Mouse (Mus musculus) G1E (cell line): ENCODE measurements around the gene Apol7a. TPM values are rescaled to one million over a fixed set of nuclear protein-coding genes. Genes with fewer than 3 reads are reported as not detected.

Experiments
- ATAC-seq: 2 replicates; pipeline ENCODE4 v1.8.0; 2016; ENCODE audit warnings: mild to moderate bottlenecking; ENCODE audit not compliant: insufficient number of reproducible peaks, poor library complexity, low FRiP score, severe bottlenecking; ENCODE audit errors: extremely low read depth
- DNase-seq: peaks from one replicate; pipeline ENCODE4 v3.0.0; 2012; ENCODE audit warnings: low spot score
- H3K27me3 ChIP-seq: 2 replicates; pipeline ENCODE4 v1.6.1; 2012; ENCODE audit warnings: mild to moderate bottlenecking, low read length, inconsistent platforms; ENCODE audit not compliant: insufficient read depth
- H3K36me3 ChIP-seq: replicated peaks from 2 replicates; pipeline ENCODE3; 2012; ENCODE audit warnings: mild to moderate bottlenecking, inconsistent platforms
- H3K4me1 ChIP-seq: 2 replicates; pipeline ENCODE4 v1.6.1; 2012; ENCODE audit warnings: low read depth, low read length, inconsistent platforms, mixed read lengths; ENCODE audit not compliant: insufficient read depth
- H3K4me3 ChIP-seq: 2 replicates; pipeline ENCODE4 v1.5.1; 2012; ENCODE audit warnings: low read depth, mild to moderate bottlenecking, inconsistent platforms, low read length, moderate library complexity, mixed read lengths
- H3K9me3 ChIP-seq: replicated peaks from 2 replicates; pipeline ENCODE4 v1.6.1; 2012; ENCODE audit warnings: inconsistent platforms
- CTCF ChIP-seq: IDR thresholded peaks from 2 replicates; pipeline ENCODE4 v1.5.1; 2012; ENCODE audit warnings: low read depth, low read length, inconsistent platforms, mixed read lengths
- GATA1 ChIP-seq: IDR thresholded peaks from 2 replicates; pipeline ENCODE4 v1.6.1; 2012; ENCODE audit warnings: borderline replicate concordance, low read length, inconsistent platforms, mixed read lengths
- GATA2 ChIP-seq: IDR thresholded peaks from 2 replicates; pipeline ENCODE4 v1.6.1; 2012; ENCODE audit warnings: low read depth, low read length, inconsistent platforms, borderline replicate concordance
- POLR2AphosphoS5 ChIP-seq: IDR thresholded peaks from 2 replicates; pipeline ENCODE4 v1.6.1; 2012; ENCODE audit warnings: low read depth, low read length, inconsistent platforms; ENCODE audit not compliant: insufficient replicate concordance
- TAL1 ChIP-seq: conservative IDR thresholded peaks from 2 replicates; pipeline ENCODE4 v1.6.1; 2012; ENCODE audit warnings: low read depth, low read length, inconsistent platforms, mixed read lengths
- polyA plus RNA-seq: library from polyadenylated mRNA; stranded (reverse); fragments of >175 nt; gene quantifications from 2 replicates; pipeline ENCODE4 v1.2.3, GENCODE M21; 2012
- total RNA-seq, 2 experiments: library from RNA; stranded (forward) in 1 of 2; stranded (reverse) in 1 of 2; fragments of 200-1000 nt in 1 of 2; fragments of >200 nt in 1 of 2; fragmentation: Nextera tagmentation in 1 of 2; gene quantifications; 2 replicates each; pipeline ENCODE4 v1.2.3; 2014 to 2017

The Apol7a gene
- total and polyA plus RNA-seq, 3 experiments = 0.11 TPM; not detected in 2

DNA sequence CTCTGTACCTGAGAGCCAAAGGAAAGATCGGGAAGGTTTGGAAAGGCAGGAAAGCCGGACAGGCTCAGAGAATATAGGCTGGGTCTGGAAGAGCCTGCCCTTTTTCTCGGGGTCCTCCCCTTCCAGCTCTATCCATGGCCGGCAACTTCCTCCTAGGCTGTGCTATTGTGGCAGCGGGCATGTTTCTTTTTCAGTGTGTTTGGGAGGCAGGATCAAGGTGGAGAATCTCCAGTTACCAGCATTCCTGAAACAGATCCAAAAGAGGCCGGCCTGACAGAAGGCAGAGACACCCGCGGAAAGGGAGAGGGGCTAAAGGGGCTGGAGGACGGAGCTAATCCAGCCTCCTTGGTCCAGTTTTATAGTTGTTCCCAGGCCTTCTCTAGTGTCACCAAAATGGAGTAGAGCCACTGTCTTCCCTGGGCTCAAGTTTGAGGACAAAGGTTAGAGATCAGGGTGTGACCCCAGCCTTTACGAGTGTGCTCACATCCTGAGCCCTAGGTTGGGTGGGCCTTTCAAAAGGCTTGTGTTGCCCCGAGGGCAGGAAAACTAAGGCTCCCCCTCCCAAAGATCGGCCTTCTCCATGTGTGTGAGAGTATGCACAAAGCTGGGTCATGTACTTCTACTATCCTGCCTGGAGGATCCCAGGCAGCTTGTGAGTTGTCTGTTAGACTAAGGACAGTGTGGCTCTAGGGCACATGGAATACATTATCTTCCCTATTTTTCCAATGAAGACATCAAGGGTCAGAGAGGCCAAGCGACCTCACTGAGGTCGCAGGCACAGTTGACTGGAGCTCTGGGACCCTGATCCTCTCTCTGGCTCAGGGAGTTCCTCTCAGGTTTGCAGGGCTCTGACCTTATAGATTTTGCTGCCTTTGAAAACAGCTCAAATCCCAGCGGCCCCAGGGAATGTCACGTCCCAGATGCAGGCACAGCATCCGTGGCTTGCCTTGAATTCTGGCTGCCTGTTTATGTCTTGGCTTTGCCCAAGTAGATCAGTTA is 54.5 kb downstream of the Apol7a start:
- H3K4me3 ChIP-seq = no peak overlapping the region

GRCm38 (mm10) chr15:77343527-77344091 is 55.3 kb downstream of the Apol7a start:
- ATAC-seq (no peak; the same call in 1 of the 2 replicates), DNase-seq (no peak)
- no peaks in the 10 kb centered on the region for H3K9me3 ChIP-seq
- no peak overlapping the region for H3K4me3 ChIP-seq
- H3K36me3 ChIP-seq = no peaks in the 10 kb centered on the region
- H3K27me3 ChIP-seq = peaks cover 6% of the 10 kb centered on the region; the same call in 1 of the 2 replicates
- H3K4me1 ChIP-seq = no peaks in the 10 kb centered on the region
- no peak for TF ChIP-seq GATA2
- TF ChIP-seq CTCF = peak; percentile 21; the same call in 1 of the 2 replicates

More for the DNA sequence above, 54.5 kb downstream of the Apol7a start:
- Histone ChIP-seq H3K27me3 (peaks cover 6% of the 10 kb centered on the region; the same call in 1 of the 2 replicates), H3K36me3 (no peaks in the 10 kb centered on the region), H3K9me3 (no peaks in the 10 kb centered on the region), H3K4me1 (no peaks in the 10 kb centered on the region)
- DNase-seq = no peak
- ATAC-seq = no peak
- TF ChIP-seq GATA2 (no peak), TAL1 (no peak), CTCF (no peak), GATA1 (no peak), POLR2AphosphoS5 (no peak)

DNA sequence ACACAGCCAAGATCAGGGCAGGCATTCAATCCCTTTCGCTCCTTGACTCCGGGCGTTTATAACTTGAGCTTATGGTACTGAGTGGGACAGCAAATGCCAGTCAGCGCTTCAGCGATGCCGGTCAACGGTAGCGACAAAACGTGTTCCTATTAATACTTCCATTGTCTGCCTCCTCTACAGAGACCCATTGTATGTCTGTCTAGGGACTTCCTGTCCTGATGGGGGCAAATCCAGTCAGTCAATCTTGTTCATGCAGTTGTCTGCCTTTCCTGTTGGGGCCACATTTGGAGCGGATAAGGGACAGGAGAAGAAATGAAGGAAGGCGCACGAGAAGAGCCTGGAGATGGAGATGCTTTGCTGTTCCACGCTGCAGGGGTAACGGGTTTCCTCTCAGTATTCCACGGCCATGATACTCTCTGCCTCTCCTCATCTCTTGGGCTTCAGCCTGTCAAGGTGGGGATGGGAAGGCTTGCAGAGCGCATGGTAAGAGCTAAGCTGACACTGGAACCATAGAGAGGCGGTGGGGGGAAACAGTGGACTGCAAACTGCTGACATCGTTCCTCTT is 55.9 kb downstream of the Apol7a start:
- peaks cover 6% of the 10 kb centered on the region; the same call in 1 of the 2 replicates for H3K27me3 ChIP-seq

GRCm38 (mm10) chr15:77342005-77342404 is 56.9 kb downstream of the Apol7a start:
- peaks cover 6% of the 10 kb centered on the region; the same call in 1 of the 2 replicates for H3K27me3 ChIP-seq
- H3K9me3 ChIP-seq = no peaks in the 10 kb centered on the region
- TF ChIP-seq GATA1 = no peak
- no peak for TF ChIP-seq GATA2
- no peak for TF ChIP-seq TAL1
- TF ChIP-seq POLR2AphosphoS5 = no peak
- TF ChIP-seq CTCF = no peak
- ATAC-seq (no peak), DNase-seq (no peak)
- no peak overlapping the region for H3K4me3 ChIP-seq
- H3K36me3 ChIP-seq = no peaks in the 10 kb centered on the region
- H3K4me1 ChIP-seq = no peaks in the 10 kb centered on the region

More for the DNA sequence above, 55.9 kb downstream of the Apol7a start:
- TF ChIP-seq GATA2 = no peak
- TF ChIP-seq CTCF = no peak
- no peak for TF ChIP-seq GATA1
- TF ChIP-seq TAL1 = no peak
- TF ChIP-seq POLR2AphosphoS5 = no peak
- H3K4me3 ChIP-seq = no peak overlapping the region
- DNase-seq (no peak), ATAC-seq (no peak)
- no peaks in the 10 kb centered on the region for H3K4me1 ChIP-seq
- H3K36me3 ChIP-seq = no peaks in the 10 kb centered on the region
- H3K9me3 ChIP-seq = no peaks in the 10 kb centered on the region

DNA sequence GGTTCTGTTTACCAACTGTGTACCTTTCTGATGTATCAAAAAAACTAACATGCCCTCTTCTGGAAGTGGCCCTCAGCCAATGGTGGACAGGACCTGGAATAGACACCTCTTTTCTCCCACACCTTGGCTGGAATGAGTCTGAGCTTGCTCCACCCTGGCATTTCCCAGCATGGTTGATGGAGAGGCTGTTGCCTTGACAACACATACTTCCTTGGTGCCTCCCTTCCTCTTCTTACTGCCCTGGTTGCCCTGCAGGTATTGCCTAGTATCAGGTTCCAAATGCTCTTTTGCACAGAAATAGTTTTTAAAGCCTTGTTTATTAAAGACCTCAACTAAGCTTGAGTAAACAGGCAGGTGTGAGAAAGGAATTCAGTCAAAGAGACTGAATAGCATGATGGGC is 58.3 kb downstream of the Apol7a start:
- DNase-seq = no peak
- H3K36me3 ChIP-seq = no peaks in the 10 kb centered on the region
- ATAC-seq = no peak
- no peak for TF ChIP-seq TAL1
- no peak for TF ChIP-seq GATA1
- TF ChIP-seq CTCF = no peak
- TF ChIP-seq GATA2 = no peak
- TF ChIP-seq POLR2AphosphoS5 = no peak
- H3K9me3 ChIP-seq = no peaks in the 10 kb centered on the region
- no peak overlapping the region for H3K4me3 ChIP-seq
- peaks cover 6% of the 10 kb centered on the region; the same call in 1 of the 2 replicates for H3K27me3 ChIP-seq
- no peaks in the 10 kb centered on the region for H3K4me1 ChIP-seq

DNA sequence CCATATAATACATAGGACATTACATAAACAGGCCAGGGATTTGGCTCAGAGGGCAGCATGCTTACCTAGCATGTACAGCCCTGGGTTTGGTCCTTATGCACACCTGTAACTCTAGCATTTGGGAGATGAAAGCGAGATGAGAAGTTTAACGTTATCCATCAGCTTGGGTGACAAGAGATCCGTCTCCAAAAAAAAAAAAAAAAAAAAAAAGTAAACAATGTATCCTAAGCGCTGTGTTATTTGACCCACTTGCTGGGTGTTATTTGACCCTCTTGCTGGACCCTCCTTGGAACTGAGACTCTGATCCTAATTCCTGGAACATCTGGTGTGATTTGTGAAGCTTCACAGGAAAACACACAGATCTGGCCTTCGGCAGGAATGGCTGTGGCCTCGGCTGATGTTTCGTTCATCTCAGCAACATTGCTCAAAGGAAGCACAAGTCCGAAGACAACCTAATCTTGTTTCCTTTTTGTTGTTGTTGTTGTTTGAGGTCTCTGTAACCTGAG is 59.9 kb downstream of the Apol7a start:
- no peak for ATAC-seq
- Histone ChIP-seq H3K4me1 (no peaks in the 10 kb centered on the region), H3K27me3 (peaks cover 5% of the 10 kb centered on the region; the same call in 1 of the 2 replicates), H3K9me3 (no peaks in the 10 kb centered on the region), H3K36me3 (no peaks in the 10 kb centered on the region), H3K4me3 (no peak overlapping the region)
- TF ChIP-seq TAL1 (no peak), POLR2AphosphoS5 (no peak), GATA1 (no peak), CTCF (no peak), GATA2 (no peak)
- no peak for DNase-seq
